Mouse (Mus musculus): ENCODE data around the gene Actb. TPM values are rescaled to one million over a fixed set of nuclear protein-coding genes. Genes with fewer than 3 reads are reported as not detected.

Gene Actb
- polyA plus RNA-seq, 1 experiment = 8,043 TPM

DNA sequence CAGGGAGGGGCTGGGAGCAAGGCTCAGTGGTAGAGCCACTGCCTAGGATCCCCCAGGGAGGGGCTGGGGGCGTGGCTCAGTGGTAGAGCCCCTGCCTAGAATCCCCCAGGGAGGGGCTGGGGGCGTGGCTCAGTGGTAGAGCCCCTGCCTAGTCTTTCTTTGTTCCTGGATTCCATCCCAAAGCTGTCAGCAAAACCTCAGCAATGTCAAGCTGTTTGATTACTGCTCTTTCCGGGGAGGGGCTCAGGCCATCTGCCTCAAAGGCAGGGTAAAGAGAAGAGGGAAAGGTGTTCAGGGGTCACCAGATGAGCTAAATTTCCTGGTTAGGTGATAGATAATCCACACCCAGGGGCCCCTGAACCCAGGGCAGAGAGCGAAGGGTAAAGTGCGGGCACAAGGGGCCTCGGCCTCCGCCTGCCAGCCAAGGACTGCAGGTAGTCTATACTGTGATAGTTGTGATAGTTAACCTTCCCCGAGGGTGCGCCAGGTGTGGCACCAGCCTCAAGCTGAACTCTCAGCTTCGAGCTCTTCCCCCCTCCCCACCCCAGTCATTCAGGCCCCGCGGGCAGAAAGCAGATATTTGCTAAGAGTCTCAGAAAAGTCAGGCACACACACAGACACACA lies 17.9 kb upstream of the Actb start:
- DNase-seq (ENCODE audit: low read depth, low spot score) = no peak
- WGBS = 32% methylated on average over 12 of the region's 12 CpGs

DNA sequence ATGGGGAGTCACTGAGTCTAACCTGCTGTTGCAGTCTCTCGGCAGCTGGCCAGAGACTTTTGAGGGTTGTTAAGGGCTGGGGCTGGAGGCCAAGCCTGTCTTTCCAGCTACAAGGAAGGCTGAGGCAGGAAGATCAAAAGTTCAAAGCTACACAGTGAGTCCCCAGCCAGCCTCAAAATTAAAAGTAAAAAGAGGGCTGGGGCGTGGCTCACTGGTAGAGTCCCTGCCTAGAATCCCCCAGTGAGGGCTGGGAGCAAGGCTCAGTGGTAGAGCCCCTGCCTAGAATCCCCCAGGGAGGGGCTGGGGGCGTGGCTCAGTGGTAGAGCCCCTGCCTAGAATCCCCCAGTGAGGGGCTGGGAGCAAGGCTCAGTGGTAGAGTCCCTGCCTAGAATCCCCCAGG lies 17.2 kb upstream of the Actb start:
- 45% methylated on average over 3 of the region's 3 CpGs for WGBS
- no peak for DNase-seq (ENCODE audit: low read depth, low spot score)

DNA sequence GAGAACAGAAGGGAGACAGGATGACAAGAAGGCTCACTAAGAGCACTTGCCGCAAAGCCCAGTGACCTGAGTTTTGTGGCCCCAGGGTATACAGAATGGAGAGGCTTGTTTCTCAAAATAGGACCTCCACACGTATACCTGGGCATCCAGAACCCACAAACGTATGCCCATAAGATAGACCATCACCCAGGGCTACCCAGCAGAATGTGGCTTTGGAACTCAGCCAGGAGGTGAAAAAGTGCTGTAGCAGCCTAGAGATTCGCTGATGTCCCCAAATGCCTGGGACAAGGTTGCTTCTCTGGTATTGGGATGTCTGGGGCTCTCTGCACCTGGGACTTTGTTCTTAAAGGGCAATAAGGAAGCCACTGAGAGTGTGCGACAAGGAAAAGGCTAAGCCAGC lies 15.7 kb upstream of the Actb start:
- 30% methylated on average over 5 of the region's 5 CpGs for WGBS
- DNase-seq (ENCODE audit: low read depth, low spot score) = no peak

DNA sequence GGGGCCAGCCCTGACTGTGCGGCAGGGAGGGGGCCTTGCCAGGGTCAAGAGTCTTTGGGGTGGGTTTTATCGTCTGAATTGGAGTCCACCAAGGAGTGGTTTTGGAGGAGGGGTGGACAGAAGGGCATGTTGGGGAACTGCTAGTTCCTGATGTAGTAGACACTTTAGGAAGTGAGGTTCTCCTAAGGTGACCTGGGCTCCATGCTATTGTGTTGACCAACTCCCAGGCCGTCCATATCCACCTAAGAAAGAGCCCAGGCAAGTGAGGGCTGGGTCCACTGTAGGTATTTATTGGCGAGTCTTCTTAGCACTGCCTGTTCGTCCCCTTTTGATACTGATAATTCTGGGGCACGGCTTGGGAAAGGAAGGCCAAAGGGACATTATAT lies 14.5 kb upstream of the Actb start:
- no peak for DNase-seq (ENCODE audit: low read depth, low spot score)

DNA sequence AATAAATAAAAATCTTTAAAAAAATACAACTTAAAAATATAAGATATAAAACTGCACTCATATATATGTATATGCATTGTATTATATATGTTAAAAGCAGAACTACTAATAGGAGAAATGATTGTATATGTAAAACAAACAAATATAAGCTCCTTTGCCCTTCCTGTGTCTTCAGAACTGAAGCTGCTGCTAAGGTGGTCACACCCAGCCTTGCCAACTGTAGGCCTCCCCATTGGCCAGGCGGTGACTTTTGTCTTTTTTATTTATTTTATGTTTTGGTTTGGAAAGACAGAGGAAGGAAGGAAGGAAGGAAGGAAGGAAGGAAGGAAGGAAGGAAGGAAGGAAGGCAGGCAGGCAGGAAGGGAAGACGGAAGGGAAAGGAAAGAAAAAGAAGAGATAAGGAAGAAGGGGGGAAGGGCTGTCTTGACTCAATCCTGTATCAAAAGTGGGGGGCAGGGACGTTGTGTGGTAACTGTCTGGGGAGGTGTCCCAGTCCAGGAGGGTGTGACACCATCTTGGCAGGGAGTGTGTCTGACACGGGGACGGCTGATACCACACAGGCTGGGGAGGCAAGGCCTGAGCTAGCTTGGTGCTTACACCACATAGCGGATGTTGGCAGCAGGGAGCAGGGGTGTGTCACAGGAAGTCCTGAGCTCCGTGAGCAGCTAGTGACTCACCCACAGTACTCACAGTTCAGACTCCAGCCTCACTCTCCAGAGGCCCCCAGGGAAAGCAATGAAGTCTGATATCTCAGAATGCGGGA lies 13.9 kb upstream of the Actb start:
- 7% methylated on average over 8 of the region's 8 CpGs for WGBS
- no peak for DNase-seq (ENCODE audit: low read depth, low spot score)

More for the DNA sequence above, 14.5 kb upstream of the Actb start:
- 12% methylated on average over 6 of the region's 6 CpGs for WGBS

DNA sequence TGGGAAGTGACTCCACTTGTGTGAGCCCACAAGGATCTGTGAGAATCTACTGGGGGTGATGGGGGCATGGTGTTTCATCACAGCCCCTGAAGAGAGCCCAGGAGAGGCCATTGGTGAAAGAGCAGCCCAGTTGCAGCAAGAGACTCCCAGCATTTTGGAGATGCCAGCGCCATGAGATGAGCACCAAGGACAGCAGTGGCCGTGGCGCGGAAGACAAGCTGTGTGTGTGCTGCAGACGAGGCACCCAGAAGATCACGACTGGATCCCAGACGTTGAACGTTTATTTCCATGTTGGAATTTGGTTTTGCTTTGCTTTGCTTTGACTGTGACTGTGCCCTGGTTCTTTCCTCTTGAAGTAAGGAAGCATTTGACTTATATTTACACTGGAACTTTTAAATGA lies 10.8 kb upstream of the Actb start:
- no peak for DNase-seq (ENCODE audit: low read depth, low spot score)
- WGBS = 92% methylated on average over 8 of the region's 8 CpGs

DNA sequence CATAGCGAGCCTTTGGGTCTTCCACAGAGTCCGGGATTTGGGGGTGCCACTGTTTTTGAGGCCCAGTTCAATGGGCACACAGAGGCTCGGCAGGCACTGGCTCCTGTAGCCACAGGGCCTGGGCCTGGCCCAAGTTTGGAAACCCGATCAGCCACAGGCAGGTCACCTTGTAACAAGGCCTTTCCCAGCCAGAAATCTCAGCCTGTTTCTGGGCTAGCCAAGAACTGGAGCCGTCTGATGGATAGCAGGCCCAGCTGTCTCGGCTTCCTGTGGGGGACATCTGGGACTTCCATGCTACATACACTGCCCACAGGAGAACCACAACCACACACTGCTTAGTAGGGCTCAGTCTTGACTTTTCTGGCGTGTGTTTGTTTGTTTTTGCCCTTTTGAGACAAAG lies 10.0 kb upstream of the Actb start:
- DNase-seq (ENCODE audit: low read depth, low spot score) = no peak
- WGBS = 85% methylated on average over 7 of the region's 7 CpGs

DNA sequence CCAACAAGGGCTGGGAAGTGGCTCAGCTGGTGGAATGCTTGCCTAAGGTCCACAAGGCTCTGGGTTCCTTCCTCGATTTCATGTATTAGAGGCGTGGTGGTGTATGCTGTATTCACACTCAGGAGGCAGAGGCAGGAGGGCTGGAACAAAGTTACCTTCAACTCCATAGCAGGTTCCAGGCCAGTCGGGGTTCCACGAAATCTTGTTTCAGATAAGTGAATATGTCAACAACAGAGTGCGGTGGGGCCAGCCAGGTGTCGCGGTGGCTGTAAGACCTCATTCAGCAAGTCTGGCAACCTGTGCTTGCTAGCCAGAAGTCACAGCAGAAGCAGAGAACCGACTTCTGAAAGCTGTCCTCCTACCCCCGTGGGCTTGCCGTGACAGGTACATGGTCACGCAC lies 8.7 kb upstream of the Actb start:
- 54% methylated on average over 11 of the region's 11 CpGs for WGBS
- no peak for DNase-seq (ENCODE audit: low read depth, low spot score)

DNA sequence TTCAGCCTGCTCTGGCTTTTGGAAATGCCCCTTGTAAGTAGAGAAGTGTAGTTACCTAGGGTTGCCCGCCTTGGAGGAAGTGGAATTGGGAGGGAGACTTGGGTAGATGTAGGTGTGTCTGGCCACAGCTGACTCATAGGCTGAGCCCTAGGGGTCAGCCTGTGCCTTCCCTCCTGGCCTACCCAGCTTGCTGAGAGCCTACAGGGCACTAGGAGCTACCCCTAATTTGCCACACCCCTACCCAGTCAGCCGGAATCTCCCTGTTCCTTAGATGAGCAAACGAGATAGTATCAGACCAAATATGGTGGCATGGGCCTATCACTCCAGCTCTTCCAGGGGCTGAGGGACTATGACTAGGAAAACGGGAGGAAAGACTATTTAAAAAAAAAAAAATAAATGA lies 6.2 kb upstream of the Actb start:
- DNase-seq (ENCODE audit: low read depth, low spot score) = no peak
- WGBS = 42% methylated on average over 4 of the region's 4 CpGs

DNA sequence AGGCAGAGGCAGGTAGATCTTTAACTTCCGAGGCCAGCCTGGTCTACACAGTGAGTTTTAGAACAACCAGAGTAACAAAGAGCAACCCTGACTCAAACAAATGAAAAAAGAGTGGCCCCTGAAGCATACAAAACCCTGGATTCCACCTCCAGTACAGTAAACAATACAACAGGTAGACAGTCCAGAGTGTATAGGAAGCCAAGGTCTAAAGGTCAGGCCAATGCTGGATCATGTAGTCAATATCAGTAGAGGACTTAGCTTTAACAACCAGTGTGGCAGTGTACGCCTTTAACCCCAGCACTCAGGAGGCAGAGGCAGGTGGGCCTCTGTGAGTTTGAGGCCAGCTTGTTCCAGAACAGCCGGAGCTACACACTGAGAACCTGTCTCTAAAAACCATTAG lies 5.8 kb upstream of the Actb start:
- 73% methylated on average over 3 of the region's 3 CpGs for WGBS
- DNase-seq (ENCODE audit: low read depth, low spot score) = no peak

DNA sequence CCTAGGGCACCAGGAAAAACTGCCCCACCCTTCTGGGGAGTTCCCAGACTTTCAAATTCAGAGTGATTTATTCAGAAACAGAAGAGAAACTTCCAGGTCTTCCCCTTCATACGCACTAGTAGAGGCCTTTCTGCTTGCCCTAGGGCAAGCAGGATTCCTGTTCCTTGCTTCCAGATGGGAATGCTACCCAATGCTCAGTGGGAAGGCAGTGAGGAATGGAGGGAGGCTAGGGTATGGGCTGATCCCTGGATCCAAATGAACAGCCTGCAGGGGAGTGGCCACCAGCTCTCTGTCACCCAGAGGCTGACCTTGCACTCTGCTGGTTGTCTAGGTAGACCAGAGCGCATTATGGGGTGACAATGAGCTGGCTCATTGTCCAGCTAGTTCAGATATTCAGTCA lies 5.1 kb upstream of the Actb start:
- no peak for DNase-seq (ENCODE audit: low read depth, low spot score)
- 55% methylated on average over 2 of the region's 2 CpGs for WGBS

DNA sequence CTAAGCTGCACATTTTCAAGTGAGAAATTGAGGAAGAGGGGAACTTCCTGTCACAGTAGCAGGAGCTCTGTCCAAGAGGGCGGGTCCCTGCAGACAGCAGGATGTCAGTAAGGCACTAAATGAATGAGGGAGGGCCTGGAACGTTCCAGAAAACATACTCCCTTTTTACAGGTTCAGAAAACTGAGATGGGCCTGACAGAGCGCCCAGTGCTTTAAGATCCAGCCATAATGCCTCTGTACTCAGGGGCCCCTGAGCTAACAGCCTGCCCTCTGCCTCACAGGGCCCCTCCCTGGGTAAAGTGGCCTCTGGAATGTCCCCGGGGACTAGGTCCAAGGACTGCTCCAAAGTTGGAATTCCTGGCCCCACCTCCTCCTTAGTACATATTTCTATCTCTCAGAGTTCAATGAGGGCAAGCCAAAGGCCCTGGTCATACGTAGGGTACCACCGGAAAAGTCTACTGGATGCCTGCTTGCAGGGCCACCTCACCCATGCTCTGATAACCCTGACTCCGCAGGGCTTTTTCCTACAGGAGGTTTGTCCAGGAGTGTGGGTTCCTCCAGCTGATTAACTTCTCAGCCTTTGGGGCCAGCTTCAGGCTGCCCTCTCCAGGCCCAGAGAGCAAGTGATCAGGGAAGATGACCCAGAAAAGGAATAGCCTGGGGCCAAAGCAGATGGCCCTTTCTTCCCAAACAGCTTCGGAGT lies 3.2 kb upstream of the Actb start:
- no peak for DNase-seq (ENCODE audit: low read depth, low spot score)
- 9% methylated on average over 8 of the region's 8 CpGs for WGBS

DNA sequence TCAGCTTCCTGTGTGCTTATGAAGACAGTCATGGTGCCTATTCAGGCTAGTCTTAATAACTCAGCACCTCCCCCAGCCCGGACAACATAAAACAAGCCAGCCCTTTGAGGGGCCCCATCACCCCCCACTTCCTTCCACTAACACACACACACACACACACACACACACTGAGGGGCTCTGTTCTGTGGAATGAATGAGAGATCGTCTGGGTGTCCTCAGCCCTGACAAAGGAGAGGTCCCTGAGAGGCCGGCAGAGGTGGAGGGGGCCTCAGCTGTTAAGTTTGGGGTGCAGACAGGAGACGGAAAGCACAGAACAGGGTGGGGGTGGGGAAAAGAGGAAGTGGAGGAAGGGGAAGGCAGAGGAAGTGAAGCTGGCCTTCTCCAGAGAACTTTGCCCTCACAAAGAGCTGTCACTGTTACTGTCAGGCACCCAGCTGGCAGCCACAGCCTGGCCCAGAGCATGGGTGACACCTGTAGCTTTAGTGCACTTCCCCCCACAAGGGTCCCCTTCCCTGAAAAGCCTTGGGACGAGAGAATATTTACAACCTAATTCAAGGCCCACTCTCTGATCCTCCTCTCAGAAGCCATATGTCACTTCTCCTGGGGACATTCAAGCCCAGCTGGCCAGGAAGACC lies 2.5 kb upstream of the Actb start:
- no peak for DNase-seq (ENCODE audit: low read depth, low spot score)

DNA sequence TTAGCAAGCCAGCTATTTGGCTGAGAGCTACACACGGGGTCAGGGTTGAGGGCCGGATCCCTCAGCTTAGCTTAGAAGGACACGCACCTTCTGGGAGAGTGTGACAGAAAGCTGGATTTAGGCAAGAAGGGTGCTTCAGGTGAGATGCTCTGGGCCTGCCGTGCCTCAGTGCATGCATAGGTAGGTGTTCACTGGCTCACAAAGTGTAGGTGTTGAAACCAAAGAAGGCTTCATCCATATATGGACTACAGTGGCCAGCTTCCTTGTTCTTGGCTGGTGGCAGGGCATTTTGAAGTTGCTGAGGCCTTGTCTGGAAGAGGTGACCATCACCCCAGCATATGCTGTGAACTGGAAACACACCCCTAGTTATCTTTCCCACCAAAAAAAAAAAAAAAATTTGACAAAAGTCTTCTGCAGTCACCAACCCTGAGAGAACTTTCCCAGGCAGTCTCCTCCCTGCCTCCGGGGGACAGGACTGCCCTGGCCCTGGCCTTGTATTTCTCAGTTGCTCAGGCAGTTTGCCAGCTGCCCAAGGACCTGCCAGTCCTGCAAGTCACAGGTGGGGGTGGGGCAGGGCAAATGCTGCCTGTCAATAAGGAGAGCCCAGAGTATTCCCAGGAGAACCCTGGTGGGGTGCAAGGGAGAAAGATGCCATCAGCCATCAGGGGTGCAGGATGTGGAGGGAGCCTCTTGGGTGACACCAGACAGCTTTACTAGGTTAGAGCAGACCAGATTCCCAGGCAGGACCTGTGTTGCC lies 1.4 kb upstream of the Actb start:
- 17% methylated on average over 5 of the region's 5 CpGs for WGBS

More for the DNA sequence above, 2.5 kb upstream of the Actb start:
- WGBS = 13% methylated on average over 5 of the region's 5 CpGs

DNA sequence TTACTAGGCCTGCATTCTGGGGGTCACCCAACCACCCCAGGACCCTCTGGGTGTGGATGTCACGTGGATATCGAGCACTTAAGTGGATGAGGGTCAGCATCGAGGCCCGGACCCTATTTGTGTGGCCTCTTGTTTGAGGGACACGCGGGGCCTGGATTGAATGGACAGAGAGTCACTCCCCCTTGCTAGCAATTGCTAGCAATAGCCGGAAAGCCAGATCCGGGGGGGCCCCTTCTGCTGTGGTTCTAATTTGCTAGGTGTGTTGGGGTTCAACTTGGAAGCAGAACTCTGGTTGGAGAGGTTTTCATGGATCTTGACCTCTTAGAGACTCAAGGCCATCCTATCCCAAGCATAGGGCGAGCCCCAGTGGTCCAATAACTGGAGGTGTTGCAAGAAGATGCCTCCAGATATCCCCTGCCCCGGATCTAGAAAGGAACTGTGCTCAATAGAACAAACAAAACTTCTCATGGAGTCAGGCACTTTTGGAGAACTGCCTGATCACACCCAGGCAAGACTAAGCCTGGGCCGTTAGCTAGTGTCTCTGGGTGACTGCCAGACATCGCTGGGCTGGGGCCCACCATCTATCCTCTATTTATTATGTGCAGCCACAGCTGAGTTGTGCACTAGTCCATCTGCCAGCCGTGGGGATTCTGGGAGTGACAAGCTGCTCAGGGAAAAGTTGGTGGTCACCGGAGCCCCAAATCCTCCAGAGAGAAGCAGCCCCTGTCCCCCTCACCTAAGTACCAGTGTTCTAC lies 671 bp upstream of the Actb start:
- no peak for DNase-seq (ENCODE audit: low read depth, low spot score)
- WGBS = 10% methylated on average over 14 of the region's 14 CpGs

More for the DNA sequence above, 1.4 kb upstream of the Actb start:
- DNase-seq (ENCODE audit: low read depth, low spot score) = no peak

DNA sequence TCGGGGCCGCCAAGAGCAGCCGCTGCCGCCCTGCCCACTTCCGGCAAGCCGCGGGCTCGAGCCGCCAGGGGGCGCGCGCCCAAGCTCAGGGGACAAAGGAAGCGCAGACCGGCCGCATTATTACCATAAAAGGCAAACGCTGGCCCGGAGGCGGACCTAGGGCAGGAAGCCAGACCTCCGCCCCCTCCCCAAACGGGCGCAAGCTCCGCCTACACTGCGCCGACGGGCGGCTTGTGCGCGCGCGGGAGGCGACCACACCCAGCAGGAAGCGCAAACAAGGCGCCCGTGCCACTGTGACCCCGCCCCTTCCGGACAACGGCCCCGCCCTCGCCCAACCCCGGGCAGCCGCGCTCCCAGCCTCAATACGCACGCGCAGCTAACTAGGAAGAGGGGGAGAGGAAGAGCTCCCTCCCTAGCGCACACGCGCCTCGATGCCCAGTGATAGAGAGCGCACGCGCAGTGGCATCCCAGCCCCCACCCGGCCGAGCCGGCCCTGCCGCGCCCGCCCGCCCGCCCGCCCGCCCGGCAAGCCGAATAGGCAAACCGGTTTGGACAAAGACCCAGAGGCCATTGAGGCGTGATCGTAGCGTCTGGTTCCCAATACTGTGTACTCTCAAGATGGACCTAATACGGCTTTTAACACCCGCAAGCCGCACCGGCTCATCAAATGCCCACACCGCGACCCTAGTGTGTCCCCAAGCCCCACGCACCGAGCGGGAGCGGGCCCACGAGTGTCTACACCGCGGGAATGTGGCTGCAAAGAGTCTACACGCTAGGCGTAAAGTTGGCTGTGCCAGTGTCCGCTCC lies 626 bp downstream of the Actb start:
- DNase-seq (ENCODE audit: low read depth, low spot score) = no peak
- under 1% methylated on average over 83 of the region's 84 CpGs for WGBS

DNA sequence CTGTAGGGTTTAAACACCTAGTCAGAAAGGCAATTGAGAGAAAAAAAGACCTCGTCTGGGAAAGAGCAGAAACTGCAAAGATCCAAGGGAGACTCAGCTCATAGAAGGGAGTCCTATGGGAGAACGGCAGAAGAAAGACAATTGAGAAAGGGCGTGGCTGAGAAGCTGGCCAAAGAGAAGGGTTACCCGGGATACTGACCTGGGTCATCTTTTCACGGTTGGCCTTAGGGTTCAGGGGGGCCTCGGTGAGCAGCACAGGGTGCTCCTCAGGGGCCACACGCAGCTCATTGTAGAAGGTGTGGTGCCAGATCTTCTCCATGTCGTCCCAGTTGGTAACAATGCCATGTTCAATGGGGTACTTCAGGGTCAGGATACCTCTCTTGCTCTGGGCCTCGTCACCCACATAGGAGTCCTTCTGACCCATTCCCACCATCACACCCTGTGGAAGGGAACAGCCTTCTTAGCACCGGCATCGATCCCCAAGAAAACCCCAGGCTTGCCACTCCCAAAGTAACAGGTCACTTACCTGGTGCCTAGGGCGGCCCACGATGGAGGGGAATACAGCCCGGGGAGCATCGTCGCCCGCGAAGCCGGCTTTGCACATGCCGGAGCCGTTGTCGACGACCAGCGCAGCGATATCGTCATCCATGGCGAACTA lies 1.4 kb downstream of the Actb start:
- under 1% methylated on average over 27 of the region's 27 CpGs for WGBS
- no peak for DNase-seq (ENCODE audit: low read depth, low spot score)

Measured in large intestine, adult 2 months (tissue).